In the genomic region with DNA sequence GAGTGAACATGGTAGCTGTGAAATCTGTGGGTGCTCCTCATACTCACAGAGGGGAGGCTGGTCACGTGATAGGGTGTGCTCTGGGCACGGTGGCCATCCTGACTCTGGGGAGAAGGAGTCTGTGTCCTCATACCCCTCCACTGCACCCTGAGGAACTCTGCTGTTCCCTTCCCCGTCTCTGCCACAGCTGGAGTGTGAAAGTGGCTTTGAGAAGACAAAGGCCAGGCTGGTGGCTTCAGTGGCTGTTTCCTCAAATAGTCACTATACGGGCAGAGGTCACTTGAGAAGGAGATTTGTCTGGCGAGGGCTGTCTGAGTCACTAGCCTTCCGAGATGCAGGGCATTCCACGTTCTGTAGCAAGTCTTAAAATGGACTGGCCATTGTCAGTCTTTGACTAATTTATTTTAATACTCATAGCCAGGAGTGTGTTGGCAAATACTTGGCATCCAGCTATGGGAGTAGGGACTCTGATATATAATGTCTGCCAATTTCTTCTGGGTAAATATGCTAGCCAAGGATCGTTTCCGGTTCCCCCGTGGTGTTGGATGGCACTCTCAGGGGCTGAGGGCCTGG, we compare ENCODE assay signal across 8 mouse cellular contexts. TPM values are rescaled to one million over a fixed set of nuclear protein-coding genes. Genes with fewer than 3 reads are reported as not detected.
A peak's percentile ranks its signal among the peaks of the same experiment; 100 is the strongest.
DNase-seq lines count a peak whose midpoint lies in the region; ATAC-seq lines count a peak whose summit lies in the region.

No protein-coding gene starts in this region.

- peaks cover 29% of the 10 kb centered on the region for H3K4me1 ChIP-seq in midbrain, embryonic 10.5 days
- peaks cover 2% of the 10 kb centered on the region; the same call in 1 of the 2 replicates for H3K4me1 ChIP-seq in midbrain, embryonic 16.5 days (ENCODE audit: control insufficient read depth, insufficient read depth, low read length)
- H3K4me1 ChIP-seq in intestine, embryonic 16.5 days (ENCODE audit: control insufficient read depth, insufficient read depth, low read length) = peaks cover 38% of the 10 kb centered on the region
- H3K4me1 ChIP-seq in midbrain, embryonic 14.5 days (ENCODE audit: control insufficient read depth, insufficient read depth, low read length) = peaks cover 6% of the 10 kb centered on the region; the same call in 1 of the 2 replicates

- H3K36me3 ChIP-seq in midbrain, embryonic 10.5 days = no peaks in the 10 kb centered on the region
- no peaks in the 10 kb centered on the region for H3K36me3 ChIP-seq in midbrain, embryonic 16.5 days (ENCODE audit: control insufficient read depth, insufficient read depth, low read length)
- no peaks in the 10 kb centered on the region for H3K36me3 ChIP-seq in intestine, embryonic 16.5 days (ENCODE audit: control insufficient read depth, insufficient read depth, low read length)
- no peaks in the 10 kb centered on the region for H3K36me3 ChIP-seq in midbrain, embryonic 14.5 days (ENCODE audit: control insufficient read depth, insufficient read depth, low read length)

- H3K9ac ChIP-seq in midbrain, embryonic 16.5 days (ENCODE audit: low read depth, low read length) = no peak overlapping the region
- no peak overlapping the region for H3K9ac ChIP-seq in intestine, embryonic 16.5 days (ENCODE audit: low read depth, low read length)
- no peak overlapping the region for H3K9ac ChIP-seq in midbrain, embryonic 14.5 days (replicated peaks; ENCODE audit: low read length)

- H3K4me3 ChIP-seq in midbrain, embryonic 10.5 days = no peak overlapping the region
- no peak overlapping the region for H3K4me3 ChIP-seq in midbrain, embryonic 16.5 days (ENCODE audit: low read depth, low read length)
- H3K4me3 ChIP-seq in intestine, embryonic 16.5 days (ENCODE audit: low read length) = no peak overlapping the region
- H3K4me3 ChIP-seq in midbrain, embryonic 14.5 days (replicated peaks; ENCODE audit: low read depth, low read length) = no peak overlapping the region

- peak; percentile 9 for DNase-seq in gastrocnemius, postnatal 14 days
- no peak for DNase-seq in gastrocnemius, postnatal 10 days
- no peak for DNase-seq in midbrain, embryonic 10.5 days (ENCODE audit: low spot score)
- DNase-seq in cerebellum, postnatal 4 days (ENCODE audit: low spot score in 2 of 2) = no peak
- no peak for DNase-seq in retina, postnatal 1 day
- DNase-seq in midbrain, embryonic 14.5 days = no peak

- 0 out of 2 replicates have a peak overlapping the region, but pooled peaks have one; percentile 17 for H3K27ac ChIP-seq in midbrain, embryonic 10.5 days (replicated peaks)
- no peak overlapping the region for H3K27ac ChIP-seq in midbrain, embryonic 16.5 days (ENCODE audit: low read length)
- H3K27ac ChIP-seq in intestine, embryonic 16.5 days (ENCODE audit: low read length) = no peak overlapping the region
- H3K27ac ChIP-seq in midbrain, embryonic 14.5 days (replicated peaks; ENCODE audit: low read depth, low read length) = no peak overlapping the region

- no peak overlapping the region for H3K4me2 ChIP-seq in midbrain, embryonic 16.5 days (ENCODE audit: low read length)
- H3K4me2 ChIP-seq in intestine, embryonic 16.5 days (ENCODE audit: low read depth, low read length) = 0 out of 2 replicates have a peak overlapping the region, but pooled peaks have one; percentile 13
- H3K4me2 ChIP-seq in midbrain, embryonic 14.5 days (ENCODE audit: low read length) = no peak overlapping the region

- H3K9me3 ChIP-seq in midbrain, embryonic 10.5 days (replicated peaks) = no peaks in the 10 kb centered on the region
- no peaks in the 10 kb centered on the region for H3K9me3 ChIP-seq in midbrain, embryonic 16.5 days (replicated peaks; ENCODE audit: control insufficient read depth, low read length, poor library complexity, severe bottlenecking)
- H3K9me3 ChIP-seq in intestine, embryonic 16.5 days (ENCODE audit: control insufficient read depth, low read length) = no peaks in the 10 kb centered on the region
- no peaks in the 10 kb centered on the region for H3K9me3 ChIP-seq in midbrain, embryonic 14.5 days (ENCODE audit: control insufficient read depth, low read length)

- WGBS in midbrain, embryonic 10.5 days = 78% methylated on average over 10 of the region's 10 CpGs
- WGBS in midbrain, embryonic 16.5 days = 77% methylated on average over 10 of the region's 10 CpGs
- WGBS in intestine, embryonic 16.5 days = 61% methylated on average over 10 of the region's 10 CpGs
- WGBS in midbrain, embryonic 14.5 days = 74% methylated on average over 10 of the region's 10 CpGs

- H3K27me3 ChIP-seq in midbrain, embryonic 10.5 days (ENCODE audit: low read depth, poor library complexity, severe bottlenecking) = peaks cover 4% of the 10 kb centered on the region; the same call in 1 of the 2 replicates
- H3K27me3 ChIP-seq in midbrain, embryonic 16.5 days (ENCODE audit: control insufficient read depth, insufficient read depth, low read depth, low read length) = no peaks in the 10 kb centered on the region
- no peaks in the 10 kb centered on the region for H3K27me3 ChIP-seq in intestine, embryonic 16.5 days (replicated peaks; ENCODE audit: control insufficient read depth, insufficient read depth, low read length)
- no peaks in the 10 kb centered on the region for H3K27me3 ChIP-seq in midbrain, embryonic 14.5 days (ENCODE audit: control insufficient read depth, insufficient read depth, low read length)

- intact Hi-C loops in gastrocnemius, postnatal 14 days (cut with DNase I; ENCODE audit: low total_unique reads) = no loop called here

- no peak for ATAC-seq in midbrain, embryonic 16.5 days
- ATAC-seq in intestine, embryonic 16.5 days = no peak
- ATAC-seq in midbrain, embryonic 14.5 days (ENCODE audit: low FRiP score, low TSS enrichment) = no peak

RNA-seq across cellular contexts. Expression of a gene that starts 37.5 kb away (rescaled TPM):
- total RNA-seq in gastrocnemius, postnatal 14 days (2021) = 10 to 100 TPM; 28.9 to 44.4 TPM
- 10 to 100 TPM; 30.0 to 31.4 TPM for total RNA-seq in gastrocnemius, postnatal 10 days (2021)
- 0.88 and 1.3 TPM in 2 replicates for polyA plus RNA-seq in midbrain, embryonic 10.5 days (2016; fragmentation: Nextera tagmentation; extraction: Ambion mirVana)
- polyA plus RNA-seq in midbrain, embryonic 16.5 days (2015; fragmentation: Nextera tagmentation; extraction: Ambion mirVana) = 0.93 and 1.5 TPM in 2 replicates
- 3.5 and 4.0 TPM in 2 replicates for polyA plus RNA-seq in intestine, embryonic 16.5 days (2015; fragmentation: Nextera tagmentation; extraction: Ambion mirVana)
- polyA plus RNA-seq in midbrain, embryonic 14.5 days (2014; fragmentation: Nextera tagmentation; extraction: Ambion mirVana) = 0.57 and 1.2 TPM in 2 replicates
